Mouse (Mus musculus): ENCODE data around the gene Dgcr2.

DNA sequence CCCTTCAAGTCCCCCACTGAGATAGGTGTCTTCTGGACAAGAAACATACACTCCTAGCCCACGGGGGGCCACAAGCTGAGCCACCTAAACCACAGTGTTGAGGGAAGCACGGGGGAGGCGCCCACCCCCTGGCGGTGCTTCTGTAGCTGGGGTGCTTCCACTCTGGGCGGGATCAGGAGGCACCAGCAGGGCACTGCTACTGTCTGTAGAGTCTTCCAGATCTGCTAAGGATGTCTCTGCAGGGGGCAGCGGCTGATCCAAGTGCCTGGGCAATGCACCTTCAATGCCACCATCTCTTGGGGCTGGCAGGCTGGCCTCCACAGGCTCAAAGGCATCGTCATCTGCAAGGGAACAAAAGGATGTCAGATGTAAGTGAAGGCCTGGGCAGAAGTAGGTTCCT is 55.9 kb downstream of the Dgcr2 start:
- TF ChIP-seq CTCF (IDR thresholded peaks at IDR 0.05; ENCODE audit: insufficient read depth, low read length) (no peak), POLR2A (IDR thresholded peaks at IDR 0.05; ENCODE audit: borderline replicate concordance, extremely low read depth, low read depth, low read length) (no peak)
